Mouse (Mus musculus): ENCODE data around the gene Oip5. TPM values are rescaled to one million over a fixed set of nuclear protein-coding genes. Genes with fewer than 3 reads are reported as not detected.
"Not testable (repeated sequence)": the region's sequence is repeated elsewhere in the genome, so short reads cannot be mapped to it uniquely, and the experiment has no call there.

Oip5 gene
- 5.4 and 6.1 TPM in 2 replicates for polyA plus RNA-seq (2015; fragmentation: Nextera tagmentation; extraction: Ambion mirVana)

GRCm38 (mm10) chr2:119618199-119618982 lies at the start of gene Oip5, which contains the start of gene Nusap1:
TSS of gene Oip5 (minus strand) at chr2:119618469.
TSS of gene Nusap1 (plus strand) at chr2:119618298.
- Histone ChIP-seq H3K4me3 (ENCODE audit: low read length) (peak within 1 kb of the TSS; percentile 55), H3K4me2 (ENCODE audit: low read length) (peak within 1 kb of the TSS; percentile 97), H3K9ac (ENCODE audit: low read depth, low read length) (peak within 1 kb of the TSS; percentile 29), H3K9me3 (ENCODE audit: control insufficient read depth, low read length) (no peaks in the 10 kb centered on the region), H3K36me3 (ENCODE audit: control insufficient read depth, insufficient read depth, low read length) (no peaks in the 10 kb centered on the region), H3K27me3 (replicated peaks; ENCODE audit: control insufficient read depth, insufficient read depth, low read length) (no peaks in the 10 kb centered on the region), H3K27ac (ENCODE audit: low read depth, low read length) (no peak within 1 kb of the TSS), H3K4me1 (ENCODE audit: control insufficient read depth, insufficient read depth, low read depth, low read length) (peaks cover 4% of the 10 kb centered on the region)
- WGBS = under 1% methylated on average over 55 of the region's 55 CpGs
- ATAC-seq = peak; percentile 100

- not testable (repeated sequence) for H3K27ac ChIP-seq (ENCODE audit: low read depth, low read length); H3K27me3 ChIP-seq (replicated peaks; ENCODE audit: control insufficient read depth, insufficient read depth, low read length); H3K9me3 ChIP-seq (ENCODE audit: control insufficient read depth, low read length); ATAC-seq; H3K36me3 ChIP-seq (ENCODE audit: control insufficient read depth, insufficient read depth, low read length); H3K9ac ChIP-seq (ENCODE audit: low read depth, low read length); H3K4me2 ChIP-seq (ENCODE audit: low read length); H3K4me3 ChIP-seq (ENCODE audit: low read length); H3K4me1 ChIP-seq (ENCODE audit: control insufficient read depth, insufficient read depth, low read depth, low read length)
- 71% methylated on average over 20 of the region's 23 CpGs for WGBS
These were observed 47.5 kb upstream of the Oip5 start for GRCm38 (mm10) chr2:119665744-119666143.

- 2% methylated on average over 44 of the region's 44 CpGs for WGBS
- H3K4me3 ChIP-seq (ENCODE audit: low read length) = peak within 1 kb of the TSS; percentile 79
- H3K4me2 ChIP-seq (ENCODE audit: low read length) = peak within 1 kb of the TSS; percentile 86
- H3K9me3 ChIP-seq (ENCODE audit: control insufficient read depth, low read length) = no peaks in the 10 kb centered on the region
- H3K36me3 ChIP-seq (ENCODE audit: control insufficient read depth, insufficient read depth, low read length) = peaks cover 4% of the 10 kb centered on the region; the same call in 1 of the 2 replicates
- no peak within 1 kb of the TSS for H3K27ac ChIP-seq (ENCODE audit: low read depth, low read length)
- H3K9ac ChIP-seq (ENCODE audit: low read depth, low read length) = peak within 1 kb of the TSS; percentile 85
- H3K27me3 ChIP-seq (replicated peaks; ENCODE audit: control insufficient read depth, insufficient read depth, low read length) = no peaks in the 10 kb centered on the region
- H3K4me1 ChIP-seq (ENCODE audit: control insufficient read depth, insufficient read depth, low read depth, low read length) = peaks cover 7% of the 10 kb centered on the region
- peak; percentile 96 for ATAC-seq
These were observed 44.2 kb upstream of the Oip5 start, which contains the start of gene Ndufaf1 for GRCm38 (mm10) chr2:119662220-119663182. TSS of gene Ndufaf1 (minus strand) at chr2:119662827.

- no peaks in the 10 kb centered on the region for H3K27me3 ChIP-seq (replicated peaks; ENCODE audit: control insufficient read depth, insufficient read depth, low read length)
- no peak for ATAC-seq
- no peak overlapping the region for H3K9ac ChIP-seq (ENCODE audit: low read depth, low read length)
- 94% methylated on average over 5 of the region's 5 CpGs for WGBS
- H3K4me2 ChIP-seq (ENCODE audit: low read length) = no peak overlapping the region
- H3K9me3 ChIP-seq (ENCODE audit: control insufficient read depth, low read length) = no peaks in the 10 kb centered on the region
- H3K27ac ChIP-seq (ENCODE audit: low read depth, low read length) = no peak overlapping the region
- H3K4me1 ChIP-seq (ENCODE audit: control insufficient read depth, insufficient read depth, low read depth, low read length) = no peaks in the 10 kb centered on the region
- H3K36me3 ChIP-seq (ENCODE audit: control insufficient read depth, insufficient read depth, low read length) = no peaks in the 10 kb centered on the region
- no peak overlapping the region for H3K4me3 ChIP-seq (ENCODE audit: low read length)
These were observed 26.0 kb upstream of the Oip5 start for GRCm38 (mm10) chr2:119644254-119644653.

- Histone ChIP-seq H3K27me3 (replicated peaks; ENCODE audit: control insufficient read depth, insufficient read depth, low read length) (no peaks in the 10 kb centered on the region), H3K36me3 (ENCODE audit: control insufficient read depth, insufficient read depth, low read length) (no peaks in the 10 kb centered on the region), H3K9ac (ENCODE audit: low read depth, low read length) (no peak overlapping the region), H3K4me1 (ENCODE audit: control insufficient read depth, insufficient read depth, low read depth, low read length) (no peaks in the 10 kb centered on the region), H3K9me3 (ENCODE audit: control insufficient read depth, low read length) (no peaks in the 10 kb centered on the region), H3K4me2 (ENCODE audit: low read length) (no peak overlapping the region), H3K4me3 (ENCODE audit: low read length) (no peak overlapping the region), H3K27ac (ENCODE audit: low read depth, low read length) (no peak overlapping the region)
- no peak for ATAC-seq
- WGBS = 94% methylated on average over 5 of the region's 5 CpGs
These were observed 23.1 kb upstream of the Oip5 start for GRCm38 (mm10) chr2:119641214-119641912.

- H3K4me1 ChIP-seq (ENCODE audit: control insufficient read depth, insufficient read depth, low read depth, low read length) = no peaks in the 10 kb centered on the region
- H3K36me3 ChIP-seq (ENCODE audit: control insufficient read depth, insufficient read depth, low read length) = no peaks in the 10 kb centered on the region
- no peaks in the 10 kb centered on the region for H3K27me3 ChIP-seq (replicated peaks; ENCODE audit: control insufficient read depth, insufficient read depth, low read length)
- no peak for ATAC-seq
- no peak overlapping the region for H3K9ac ChIP-seq (ENCODE audit: low read depth, low read length)
- H3K27ac ChIP-seq (ENCODE audit: low read depth, low read length) = no peak overlapping the region
- H3K9me3 ChIP-seq (ENCODE audit: control insufficient read depth, low read length) = no peaks in the 10 kb centered on the region
- no peak overlapping the region for H3K4me3 ChIP-seq (ENCODE audit: low read length)
- no peak overlapping the region for H3K4me2 ChIP-seq (ENCODE audit: low read length)
- 85% methylated on average over 1 of the region's 1 CpGs for WGBS
These were observed 18.5 kb upstream of the Oip5 start for GRCm38 (mm10) chr2:119636781-119637180.

GRCm38 (mm10) chr2:119621302-119621701 lies 3.0 kb upstream of the Oip5 start:
- no peak overlapping the region for H3K27ac ChIP-seq (ENCODE audit: low read depth, low read length)
- no peak overlapping the region for H3K9ac ChIP-seq (ENCODE audit: low read depth, low read length)
- no peaks in the 10 kb centered on the region for H3K9me3 ChIP-seq (ENCODE audit: control insufficient read depth, low read length)
- WGBS = 99% methylated on average over 2 of the region's 2 CpGs
- H3K27me3 ChIP-seq (replicated peaks; ENCODE audit: control insufficient read depth, insufficient read depth, low read length) = no peaks in the 10 kb centered on the region
- no peaks in the 10 kb centered on the region for H3K36me3 ChIP-seq (ENCODE audit: control insufficient read depth, insufficient read depth, low read length)
- no peak overlapping the region for H3K4me3 ChIP-seq (ENCODE audit: low read length)
- peaks cover 4% of the 10 kb centered on the region for H3K4me1 ChIP-seq (ENCODE audit: control insufficient read depth, insufficient read depth, low read depth, low read length)
- H3K4me2 ChIP-seq (ENCODE audit: low read length) = no peak overlapping the region
- ATAC-seq = no peak

GRCm38 (mm10) chr2:119619002-119619401 lies 733 bp upstream of the Oip5 start:
- not testable (repeated sequence) for H3K27me3 ChIP-seq (replicated peaks; ENCODE audit: control insufficient read depth, insufficient read depth, low read length); ATAC-seq; H3K27ac ChIP-seq (ENCODE audit: low read depth, low read length); H3K9me3 ChIP-seq (ENCODE audit: control insufficient read depth, low read length); H3K4me1 ChIP-seq (ENCODE audit: control insufficient read depth, insufficient read depth, low read depth, low read length); H3K36me3 ChIP-seq (ENCODE audit: control insufficient read depth, insufficient read depth, low read length)
- peak overlapping the region; percentile 97 for H3K4me2 ChIP-seq (ENCODE audit: low read length)
- WGBS = 10% methylated on average over 6 of the region's 6 CpGs
- peak overlapping the region; percentile 7; the same call in 1 of the 2 replicates for H3K9ac ChIP-seq (ENCODE audit: low read depth, low read length)
- H3K4me3 ChIP-seq (ENCODE audit: low read length) = peak overlapping the region; percentile 55
